Mouse (Mus musculus) neutrophil, adult 5-6 weeks (primary cell): Measurements from ENCODE around the gene Ube2cbp. TPM values are rescaled to one million over a fixed set of nuclear protein-coding genes. Genes with fewer than 3 reads are reported as not detected.

Experiments
- ATAC-seq: fragments of 151-379, 151-347 bp; 2 replicates; pipeline ENCODE4 v1.8.0; 2017; ENCODE audit warnings: mild to moderate bottlenecking, moderate TSS enrichment; ENCODE audit not compliant: insufficient number of reproducible peaks, poor library complexity, low FRiP score, severe bottlenecking; ENCODE audit errors: extremely low read depth
- total RNA-seq: library from RNA; stranded (forward); fragments of 200-1000 nt; gene quantifications from 2 replicates; pipeline ENCODE4 v1.2.3, GENCODE M21; 2017

The Ube2cbp gene
- 1.2 and 2.1 TPM in 2 replicates for total RNA-seq

- peak; percentile 83 for ATAC-seq
Measured at GRCm38 (mm10) chr9:86464151-86465105, at the start of gene Ube2cbp. TSS of gene Ube2cbp (minus strand) at chr9:86464950.

GRCm38 (mm10) chr9:86514390-86514789 lies 49.6 kb upstream of the Ube2cbp start:
- no peak for ATAC-seq

GRCm38 (mm10) chr9:86513733-86514132 lies 49.0 kb upstream of the Ube2cbp start:
- no peak for ATAC-seq

GRCm38 (mm10) chr9:86507437-86507836 lies 42.7 kb upstream of the Ube2cbp start:
- ATAC-seq = no peak

GRCm38 (mm10) chr9:86499083-86499482 lies 34.3 kb upstream of the Ube2cbp start:
- ATAC-seq = no peak

- no peak for ATAC-seq
Measured at GRCm38 (mm10) chr9:86496261-86496660, 31.5 kb upstream of the Ube2cbp start.

- no peak for ATAC-seq
Measured at GRCm38 (mm10) chr9:86491740-86492139, 27.0 kb upstream of the Ube2cbp start.

- no peak for ATAC-seq
Measured at GRCm38 (mm10) chr9:86482236-86482635, 17.5 kb upstream of the Ube2cbp start.

- no peak for ATAC-seq
Measured at GRCm38 (mm10) chr9:86478414-86479093, 13.8 kb upstream of the Ube2cbp start.

GRCm38 (mm10) chr9:86476763-86477162 lies 12.0 kb upstream of the Ube2cbp start:
- ATAC-seq = no peak

- no peak for ATAC-seq
Measured at GRCm38 (mm10) chr9:86475956-86476355, 11.2 kb upstream of the Ube2cbp start.

GRCm38 (mm10) chr9:86466990-86467870 lies 2.5 kb upstream of the Ube2cbp start, which contains the start of gene Dop1a:
TSS of gene Dop1a (plus strand) at chr9:86467154.
- peak; percentile 77 for ATAC-seq

- no peak for ATAC-seq
Measured at GRCm38 (mm10) chr9:86453626-86454025, 11.1 kb downstream of the Ube2cbp start.

- peak; percentile 78 for ATAC-seq
Measured at GRCm38 (mm10) chr9:86451617-86452016, 13.1 kb downstream of the Ube2cbp start.

GRCm38 (mm10) chr9:86451094-86451493 lies 13.7 kb downstream of the Ube2cbp start:
- no peak for ATAC-seq

GRCm38 (mm10) chr9:86449581-86449980 lies 15.2 kb downstream of the Ube2cbp start:
- peak; percentile 73; the same call in 1 of the 2 replicates for ATAC-seq

- ATAC-seq = no peak
Measured at GRCm38 (mm10) chr9:86447431-86447830, 17.3 kb downstream of the Ube2cbp start.

GRCm38 (mm10) chr9:86446847-86447246 lies 17.9 kb downstream of the Ube2cbp start:
- ATAC-seq = no peak

GRCm38 (mm10) chr9:86442248-86442647 lies 22.5 kb downstream of the Ube2cbp start:
- no peak for ATAC-seq
